Mouse (Mus musculus) thymus, adult 2 months (tissue): ENCODE measurements around the gene Abcb6.

Experiments
- CTCF ChIP-seq: fragments of 200-500 bp; IDR thresholded peaks from 2 replicates; pipeline ENCODE4 v1.5.1; 2012; ENCODE audit warnings: mild to moderate bottlenecking, control low read depth, low read length, moderate library complexity, borderline replicate concordance; ENCODE audit not compliant: control insufficient read depth, poor library complexity, insufficient read depth; ENCODE audit errors: extremely low read depth
- POLR2A ChIP-seq: fragments of 200-500 bp; IDR thresholded peaks from 2 replicates; pipeline ENCODE4 v1.6.1; 2012; ENCODE audit warnings: mild to moderate bottlenecking, low read length, control low read depth, moderate library complexity; ENCODE audit not compliant: control insufficient read depth, poor library complexity, insufficient read depth; ENCODE audit errors: extremely low read depth

DNA sequence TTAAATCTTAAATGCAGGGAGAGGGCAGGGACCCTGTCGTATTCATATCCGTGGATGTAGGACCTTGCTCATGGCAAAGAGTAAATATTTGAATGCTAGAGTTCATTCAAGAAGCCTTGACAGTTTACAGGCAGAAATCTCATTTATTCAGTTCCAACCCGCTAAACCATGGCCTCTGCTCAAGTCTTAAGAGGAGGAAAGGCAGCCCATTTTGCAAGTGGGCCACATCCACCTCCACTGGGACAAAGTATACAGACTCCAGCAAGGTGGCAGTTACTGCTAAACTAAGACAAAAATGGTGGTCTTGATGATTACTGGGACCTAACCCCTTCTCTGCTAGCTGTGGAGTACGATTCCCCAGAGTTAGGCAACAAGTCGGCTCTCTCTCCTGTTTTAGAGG is 54.8 kb downstream of the Abcb6 start:
- TF ChIP-seq CTCF (no peak), POLR2A (no peak)
